Mouse (Mus musculus) embryonic facial prominence, embryonic 11.5 days (tissue): ENCODE results near the gene Kcng4. TPM values are rescaled to one million over a fixed set of nuclear protein-coding genes. Genes with fewer than 3 reads are reported as not detected.
A peak's percentile ranks its signal among the peaks of the same experiment; 100 is the strongest.

Experiments
- ATAC-seq: fragments of 200-750 bp; cut with Nextera tagmentation; replicated peaks from 2 replicates; pipeline ENCODE4 v1.8.0; 2017; ENCODE audit warnings: low read depth; ENCODE audit not compliant: insufficient number of reproducible peaks, low FRiP score, low TSS enrichment
- DNase-seq: peaks from one replicate; pipeline ENCODE4 v3.0.0-alpha.2; 2015; ENCODE audit warnings: low spot score
- H3K27ac ChIP-seq: fragments of 300-500 bp; sonication (generic); replicated peaks from 2 replicates; pipeline ENCODE4 v1.5.1; 2014; ENCODE audit warnings: mild to moderate bottlenecking, low read depth, low read length, control low read depth
- H3K27me3 ChIP-seq: fragments of 300-500 bp; sonication (generic); 2 replicates; pipeline ENCODE4 v1.6.1; 2014; ENCODE audit warnings: mild to moderate bottlenecking, low read length, moderate library complexity, mixed read lengths; ENCODE audit not compliant: control insufficient read depth, insufficient read depth
- H3K36me3 ChIP-seq: fragments of 300-500 bp; sonication (generic); replicated peaks from 2 replicates; pipeline ENCODE4 v1.6.1; 2014; ENCODE audit warnings: low read depth, mild to moderate bottlenecking, low read length, moderate library complexity, mixed read lengths; ENCODE audit not compliant: control insufficient read depth, insufficient read depth
- H3K4me1 ChIP-seq: fragments of 300-500 bp; sonication (generic); 2 replicates; pipeline ENCODE4 v1.6.1; 2014; ENCODE audit warnings: low read length, mixed read lengths; ENCODE audit not compliant: control insufficient read depth, insufficient read depth
- H3K4me2 ChIP-seq: fragments of 300-500 bp; sonication (generic); 2 replicates; pipeline ENCODE4 v1.6.1; 2014; ENCODE audit warnings: low read depth, mild to moderate bottlenecking, control low read depth, low read length, moderate library complexity
- H3K4me3 ChIP-seq: fragments of 300-500 bp; sonication (generic); 2 replicates; pipeline ENCODE4 v1.5.1; 2014; ENCODE audit warnings: low read depth, low read length, control low read depth
- H3K9ac ChIP-seq: fragments of 300-500 bp; sonication (generic); replicated peaks from 2 replicates; pipeline ENCODE4 v1.6.1; 2014; ENCODE audit warnings: mild to moderate bottlenecking, control low read depth, low read length
- H3K9me3 ChIP-seq: fragments of 300-500 bp; sonication (generic); replicated peaks from 2 replicates; pipeline ENCODE4 v1.6.1; 2016; ENCODE audit warnings: mild to moderate bottlenecking, low read length, inconsistent platforms, mixed read lengths; ENCODE audit not compliant: control insufficient read depth
- WGBS: fragments of 180-500 bp; shearing (Covaris S2); extraction: QIAGEN DNeasy Blood & Tissue Kit; methylation state at CpG from one replicate; pipeline ENCODE4 v1.1.7; 2014; 5-methylcytosine and 5-hydroxymethylcytosine counted together
- polyA plus RNA-seq: library from polyadenylated mRNA; unstranded; fragments of >200 nt; fragmentation: Nextera tagmentation; extraction: Ambion mirVana; gene quantifications from 2 replicates; pipeline ENCODE4 v1.2.1, GENCODE M21; 2014

Gene Kcng4
- polyA plus RNA-seq, 1 experiment from 2014 or later, result not detected

DNA sequence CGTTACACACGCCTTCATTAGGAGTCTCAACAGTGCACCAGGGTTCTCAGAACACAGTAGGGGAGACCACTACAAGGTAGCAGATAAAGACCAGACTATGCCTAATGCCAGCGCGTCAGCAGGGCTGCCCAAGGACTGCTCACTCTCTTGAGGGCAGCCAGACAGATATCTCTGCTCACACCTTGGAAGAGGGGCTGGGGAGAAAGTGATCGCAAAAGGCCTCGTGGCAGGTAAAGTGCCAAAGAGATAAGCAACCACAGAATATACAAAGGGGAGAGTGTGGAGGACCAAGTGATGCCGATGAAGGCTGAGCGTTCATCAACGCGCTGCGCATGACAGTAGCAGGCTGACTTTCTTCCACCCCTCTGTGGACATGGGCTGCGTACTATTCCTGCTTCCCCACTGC lies 31.1 kb downstream of the Kcng4 start:
- Histone ChIP-seq H3K4me2 (peak overlapping the region; percentile 73), H3K4me1 (peaks cover 7% of the 10 kb centered on the region), H3K27me3 (no peaks in the 10 kb centered on the region), H3K4me3 (peak overlapping the region; percentile 78), H3K27ac (no peak overlapping the region), H3K9me3 (no peaks in the 10 kb centered on the region), H3K36me3 (0 out of 2 replicates have a peak, but pooled peaks cover 3% of the 10 kb centered on the region), H3K9ac (peak overlapping the region; percentile 83)
- 44% methylated on average over 12 of the region's 12 CpGs for WGBS
- ATAC-seq, result no peak; the same call in 1 of the 2 replicates
- DNase-seq, result no peak

DNA sequence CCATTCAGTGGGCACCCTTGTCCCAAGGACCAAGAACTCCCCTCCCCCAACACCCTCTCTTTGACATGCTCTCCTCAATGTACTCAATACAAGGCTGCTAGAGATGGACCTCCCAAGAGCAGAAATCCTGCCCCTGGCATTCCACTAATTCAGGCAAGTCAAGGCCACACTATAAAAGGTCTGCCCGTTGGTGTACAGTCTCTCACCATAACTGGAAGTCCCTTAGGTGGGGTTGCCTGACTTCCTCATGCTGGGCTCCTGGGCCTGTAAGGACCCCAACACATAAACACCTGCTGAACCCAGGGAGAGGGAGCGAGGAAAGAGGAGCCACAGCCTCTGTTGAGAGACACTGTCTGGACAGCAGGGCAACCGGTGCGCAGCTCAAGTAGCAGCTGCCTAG lies 31.7 kb downstream of the Kcng4 start:
- WGBS, result 94% methylated on average over 4 of the region's 4 CpGs
- Histone ChIP-seq H3K27me3 (no peaks in the 10 kb centered on the region), H3K4me3 (peak overlapping the region; percentile 78; the same call in 1 of the 2 replicates), H3K27ac (no peak overlapping the region), H3K4me2 (peak overlapping the region; percentile 73; the same call in 1 of the 2 replicates), H3K9ac (no peak overlapping the region), H3K36me3 (peaks cover 3% of the 10 kb centered on the region; the same call in 1 of the 2 replicates), H3K9me3 (no peaks in the 10 kb centered on the region), H3K4me1 (peaks cover 7% of the 10 kb centered on the region)
- DNase-seq (no peak), ATAC-seq (no peak)

GRCm38 (mm10) chr8:119591456-119591855 lies 44.0 kb downstream of the Kcng4 start:
- ATAC-seq (no peak), DNase-seq (no peak)
- no peaks in the 10 kb centered on the region for H3K4me1 ChIP-seq
- H3K27me3 ChIP-seq, result no peaks in the 10 kb centered on the region
- no peak overlapping the region for H3K27ac ChIP-seq
- H3K9me3 ChIP-seq, result no peaks in the 10 kb centered on the region
- H3K4me3 ChIP-seq, result no peak overlapping the region
- WGBS, result 89% methylated on average over 7 of the region's 7 CpGs
- H3K36me3 ChIP-seq, result no peaks in the 10 kb centered on the region
- H3K4me2 ChIP-seq, result no peak overlapping the region
- no peak overlapping the region for H3K9ac ChIP-seq

- Histone ChIP-seq H3K4me2 (no peak overlapping the region), H3K4me1 (no peaks in the 10 kb centered on the region), H3K36me3 (no peaks in the 10 kb centered on the region), H3K27me3 (no peaks in the 10 kb centered on the region), H3K9ac (no peak overlapping the region), H3K4me3 (no peak overlapping the region), H3K27ac (no peak overlapping the region), H3K9me3 (no peaks in the 10 kb centered on the region)
- ATAC-seq (no peak), DNase-seq (no peak)
- WGBS, result 76% methylated on average over 14 of the region's 14 CpGs
Observed at GRCm38 (mm10) chr8:119590348-119590747, 45.1 kb downstream of the Kcng4 start.

DNA sequence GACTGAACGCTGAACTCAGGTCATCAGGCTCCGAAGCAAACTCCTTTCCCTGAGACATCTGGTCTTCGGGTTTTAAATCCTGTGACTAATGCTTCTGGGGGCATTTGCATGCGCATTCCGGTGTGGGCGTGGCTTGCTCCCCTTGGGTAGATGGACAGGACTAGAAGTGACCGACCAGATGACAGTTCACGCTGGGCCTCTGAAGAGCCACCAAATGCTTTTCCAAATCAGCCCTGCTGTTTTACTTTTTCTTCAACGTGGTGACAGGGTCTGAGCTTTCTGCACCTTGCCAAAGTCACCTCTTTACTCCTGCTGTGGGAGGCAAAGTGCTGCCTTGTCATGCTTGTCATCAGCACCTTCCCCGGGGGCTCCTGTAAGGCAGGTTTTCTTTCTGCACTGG lies 46.6 kb downstream of the Kcng4 start:
- H3K4me1 ChIP-seq, result no peaks in the 10 kb centered on the region
- no peak overlapping the region for H3K9ac ChIP-seq
- no peak overlapping the region for H3K4me2 ChIP-seq
- no peak overlapping the region for H3K4me3 ChIP-seq
- no peak overlapping the region for H3K27ac ChIP-seq
- H3K36me3 ChIP-seq, result no peaks in the 10 kb centered on the region
- no peaks in the 10 kb centered on the region for H3K9me3 ChIP-seq
- ATAC-seq (no peak), DNase-seq (peak; percentile 18)
- H3K27me3 ChIP-seq, result no peaks in the 10 kb centered on the region
- WGBS, result 22% methylated on average over 10 of the region's 10 CpGs

- WGBS, result 59% methylated on average over 4 of the region's 4 CpGs
- Histone ChIP-seq H3K27ac (no peak overlapping the region), H3K4me2 (no peak overlapping the region), H3K36me3 (no peaks in the 10 kb centered on the region), H3K27me3 (no peaks in the 10 kb centered on the region), H3K9ac (no peak overlapping the region), H3K4me3 (no peak overlapping the region), H3K4me1 (no peaks in the 10 kb centered on the region), H3K9me3 (no peaks in the 10 kb centered on the region)
- no peak for ATAC-seq
- no peak for DNase-seq
Observed at GRCm38 (mm10) chr8:119588321-119588720, 47.2 kb downstream of the Kcng4 start.

- peak overlapping the region; percentile 26 for H3K4me3 ChIP-seq
- peak overlapping the region; percentile 51 for H3K4me2 ChIP-seq
- H3K36me3 ChIP-seq, result no peaks in the 10 kb centered on the region
- no peak for ATAC-seq
- no peaks in the 10 kb centered on the region for H3K27me3 ChIP-seq
- DNase-seq, result peak; percentile 7
- H3K27ac ChIP-seq, result no peak overlapping the region
- no peaks in the 10 kb centered on the region for H3K4me1 ChIP-seq
- no peaks in the 10 kb centered on the region for H3K9me3 ChIP-seq
- 20% methylated on average over 23 of the region's 24 CpGs for WGBS
- peak overlapping the region; percentile 30; the same call in 1 of the 2 replicates for H3K9ac ChIP-seq
Observed at GRCm38 (mm10) chr8:119585901-119586300, 49.6 kb downstream of the Kcng4 start.

GRCm38 (mm10) chr8:119580441-119581161 lies 54.9 kb downstream of the Kcng4 start:
- no peak overlapping the region for H3K27ac ChIP-seq

More at GRCm38 (mm10) chr8:119580441-119581161, 54.9 kb downstream of the Kcng4 start:
- no peaks in the 10 kb centered on the region for H3K4me1 ChIP-seq
- no peaks in the 10 kb centered on the region for H3K36me3 ChIP-seq
- no peak overlapping the region for H3K4me3 ChIP-seq
- no peak for ATAC-seq
- DNase-seq, result no peak
- H3K9ac ChIP-seq, result no peak overlapping the region
- WGBS, result 85% methylated on average over 5 of the region's 5 CpGs
- no peak overlapping the region for H3K4me2 ChIP-seq
- H3K27me3 ChIP-seq, result no peaks in the 10 kb centered on the region
- H3K9me3 ChIP-seq, result no peaks in the 10 kb centered on the region
